Mouse (Mus musculus): ENCODE measurements around the gene Slc6a12. TPM values are rescaled to one million over a fixed set of nuclear protein-coding genes. Genes with fewer than 3 reads are reported as not detected.

The Slc6a12 gene
- polyA plus RNA-seq, 1 experiment, result not detected

- TF ChIP-seq MYOD1 (IDR thresholded peaks at IDR 0.05; ENCODE audit: control insufficient read depth in 1 of 3, insufficient read length in 2 of 3, low read depth in 2 of 3) (no peak), MAX (IDR thresholded peaks at IDR 0.05; ENCODE audit: low read depth) (no peak), REST (IDR thresholded peaks at IDR 0.05; ENCODE audit: insufficient read depth, insufficient read length) (no peak), E2F4 (IDR thresholded peaks at IDR 0.05; ENCODE audit: insufficient read depth) (no peak)
- H3ac ChIP-seq (ENCODE audit: control insufficient read depth, insufficient read length), result no peak overlapping the region
- H3K79me2 ChIP-seq (ENCODE audit: control insufficient read depth, insufficient read depth), result no peaks in the 10 kb centered on the region
- no peak overlapping the region for H3K4me3 ChIP-seq
- no peak overlapping the region for H3K4me2 ChIP-seq (ENCODE audit: low read depth)
- peaks cover 5% of the 10 kb centered on the region for H3K27me3 ChIP-seq (ENCODE audit: control insufficient read depth, insufficient read depth, insufficient read length)
- H3K36me3 ChIP-seq (ENCODE audit: control insufficient read depth, insufficient read depth), result no peaks in the 10 kb centered on the region
Measured at GRCm38 (mm10) chr6:121344329-121344728, 1.5 kb downstream of the Slc6a12 start.

GRCm38 (mm10) chr6:121346428-121346827, 3.6 kb downstream of the Slc6a12 start:
- H3ac ChIP-seq (ENCODE audit: control insufficient read depth, insufficient read length), result no peak overlapping the region
- no peaks in the 10 kb centered on the region for H3K79me2 ChIP-seq (ENCODE audit: control insufficient read depth, insufficient read depth)
- H3K27me3 ChIP-seq (ENCODE audit: control insufficient read depth, insufficient read depth, insufficient read length), result peaks cover 2% of the 10 kb centered on the region
- no peaks in the 10 kb centered on the region for H3K36me3 ChIP-seq (ENCODE audit: control insufficient read depth, insufficient read depth)
- no peak overlapping the region for H3K4me2 ChIP-seq (ENCODE audit: low read depth)
- no peak overlapping the region for H3K4me3 ChIP-seq
- no peak for TF ChIP-seq E2F4 (IDR thresholded peaks at IDR 0.05; ENCODE audit: insufficient read depth)
- TF ChIP-seq POLR2A (IDR thresholded peaks at IDR 0.05; ENCODE audit: insufficient read length, low read depth), result no peak
- TF ChIP-seq TCF12 (IDR thresholded peaks at IDR 0.05; ENCODE audit: insufficient read depth, poor library complexity, severe bottlenecking), result no peak
- no peak for TF ChIP-seq MYOD1 (IDR thresholded peaks at IDR 0.05; ENCODE audit: control insufficient read depth in 1 of 3, insufficient read length in 2 of 3, low read depth in 2 of 3)
- no peak for TF ChIP-seq TCF3 (IDR thresholded peaks at IDR 0.05; ENCODE audit: insufficient read length, low read depth)
- TF ChIP-seq USF1 (IDR thresholded peaks at IDR 0.05; ENCODE audit: low read depth), result no peak
- no peak for TF ChIP-seq POLR2AphosphoS2 (IDR thresholded peaks at IDR 0.05; ENCODE audit: insufficient read length, low read depth)
- no peak for TF ChIP-seq MYOG (IDR thresholded peaks at IDR 0.05; ENCODE audit: control insufficient read depth in 1 of 3, insufficient read depth in 1 of 3, insufficient read length in 2 of 3, low read depth in 2 of 3)

- TF ChIP-seq TCF12 (IDR thresholded peaks at IDR 0.05; ENCODE audit: insufficient read depth, poor library complexity, severe bottlenecking) (no peak), MYOG (IDR thresholded peaks at IDR 0.05; ENCODE audit: control insufficient read depth in 1 of 3, insufficient read depth in 1 of 3, insufficient read length in 2 of 3, low read depth in 2 of 3) (no peak), CEBPB (IDR thresholded peaks at IDR 0.05; ENCODE audit: insufficient read depth, poor library complexity, severe bottlenecking) (no peak), USF1 (IDR thresholded peaks at IDR 0.05; ENCODE audit: low read depth) (no peak), REST (IDR thresholded peaks at IDR 0.05; ENCODE audit: insufficient read depth, insufficient read length) (no peak), E2F4 (IDR thresholded peaks at IDR 0.05; ENCODE audit: insufficient read depth) (no peak), POLR2A (IDR thresholded peaks at IDR 0.05; ENCODE audit: insufficient read length, low read depth) (no peak), MYOD1 (IDR thresholded peaks at IDR 0.05; ENCODE audit: control insufficient read depth in 1 of 3, insufficient read length in 2 of 3, low read depth in 2 of 3) (no peak)
Measured at GRCm38 (mm10) chr6:121352276-121352675, 9.4 kb downstream of the Slc6a12 start.

GRCm38 (mm10) chr6:121356041-121356440, 13.2 kb downstream of the Slc6a12 start:
- H3K27me3 ChIP-seq (ENCODE audit: control insufficient read depth, insufficient read depth, insufficient read length), result no peaks in the 10 kb centered on the region
- H3ac ChIP-seq (ENCODE audit: control insufficient read depth, insufficient read length), result no peak overlapping the region
- no peaks in the 10 kb centered on the region for H3K36me3 ChIP-seq (ENCODE audit: control insufficient read depth, insufficient read depth)
- H3K4me3 ChIP-seq, result no peak overlapping the region
- TF ChIP-seq E2F4 (IDR thresholded peaks at IDR 0.05; ENCODE audit: insufficient read depth) (no peak), POLR2AphosphoS2 (IDR thresholded peaks at IDR 0.05; ENCODE audit: insufficient read length, low read depth) (no peak), SRF (IDR thresholded peaks at IDR 0.05; ENCODE audit: control insufficient read depth, insufficient read length, low read depth) (no peak), MAX (IDR thresholded peaks at IDR 0.05; ENCODE audit: low read depth) (no peak), POLR2A (IDR thresholded peaks at IDR 0.05; ENCODE audit: insufficient read length, low read depth) (no peak), MYOD1 (IDR thresholded peaks at IDR 0.05; ENCODE audit: control insufficient read depth in 1 of 3, insufficient read length in 2 of 3, low read depth in 2 of 3) (no peak), TCF12 (IDR thresholded peaks at IDR 0.05; ENCODE audit: insufficient read depth, poor library complexity, severe bottlenecking) (no peak), CEBPB (IDR thresholded peaks at IDR 0.05; ENCODE audit: insufficient read depth, poor library complexity, severe bottlenecking) (no peak), USF1 (IDR thresholded peaks at IDR 0.05; ENCODE audit: low read depth) (no peak), TCF3 (IDR thresholded peaks at IDR 0.05; ENCODE audit: insufficient read length, low read depth) (no peak)
- H3K4me2 ChIP-seq (ENCODE audit: low read depth), result no peak overlapping the region
- no peaks in the 10 kb centered on the region for H3K79me2 ChIP-seq (ENCODE audit: control insufficient read depth, insufficient read depth)

More at GRCm38 (mm10) chr6:121352276-121352675, 9.4 kb downstream of the Slc6a12 start:
- no peak overlapping the region for H3K4me2 ChIP-seq (ENCODE audit: low read depth)
- H3K79me2 ChIP-seq (ENCODE audit: control insufficient read depth, insufficient read depth), result no peaks in the 10 kb centered on the region
- no peaks in the 10 kb centered on the region for H3K27me3 ChIP-seq (ENCODE audit: control insufficient read depth, insufficient read depth, insufficient read length)
- H3ac ChIP-seq (ENCODE audit: control insufficient read depth, insufficient read length), result no peak overlapping the region
- no peaks in the 10 kb centered on the region for H3K36me3 ChIP-seq (ENCODE audit: control insufficient read depth, insufficient read depth)
- no peak overlapping the region for H3K4me3 ChIP-seq

GRCm38 (mm10) chr6:121357232-121357631, 14.4 kb downstream of the Slc6a12 start:
- Histone ChIP-seq H3K79me2 (ENCODE audit: control insufficient read depth, insufficient read depth) (no peaks in the 10 kb centered on the region), H3K4me2 (ENCODE audit: low read depth) (no peak overlapping the region), H3K4me3 (no peak overlapping the region), H3K27me3 (ENCODE audit: control insufficient read depth, insufficient read depth, insufficient read length) (no peaks in the 10 kb centered on the region), H3ac (ENCODE audit: control insufficient read depth, insufficient read length) (no peak overlapping the region), H3K36me3 (ENCODE audit: control insufficient read depth, insufficient read depth) (no peaks in the 10 kb centered on the region)
- TF ChIP-seq CEBPB (IDR thresholded peaks at IDR 0.05; ENCODE audit: insufficient read depth, poor library complexity, severe bottlenecking) (no peak), POLR2AphosphoS2 (IDR thresholded peaks at IDR 0.05; ENCODE audit: insufficient read length, low read depth) (no peak), TCF12 (IDR thresholded peaks at IDR 0.05; ENCODE audit: insufficient read depth, poor library complexity, severe bottlenecking) (no peak), MAX (IDR thresholded peaks at IDR 0.05; ENCODE audit: low read depth) (no peak), POLR2A (IDR thresholded peaks at IDR 0.05; ENCODE audit: insufficient read length, low read depth) (no peak), MYOD1 (IDR thresholded peaks at IDR 0.05; ENCODE audit: control insufficient read depth in 1 of 3, insufficient read length in 2 of 3, low read depth in 2 of 3) (no peak), USF1 (IDR thresholded peaks at IDR 0.05; ENCODE audit: low read depth) (no peak), SRF (IDR thresholded peaks at IDR 0.05; ENCODE audit: control insufficient read depth, insufficient read length, low read depth) (no peak), REST (IDR thresholded peaks at IDR 0.05; ENCODE audit: insufficient read depth, insufficient read length) (no peak)
